Mouse (Mus musculus): ENCODE measurements around the gene Il16. TPM values are rescaled to one million over a fixed set of nuclear protein-coding genes. Genes with fewer than 3 reads are reported as not detected.

The Il16 gene
- polyA plus RNA-seq, 1 experiment from 2014 or later, result 0.76 TPM

DNA sequence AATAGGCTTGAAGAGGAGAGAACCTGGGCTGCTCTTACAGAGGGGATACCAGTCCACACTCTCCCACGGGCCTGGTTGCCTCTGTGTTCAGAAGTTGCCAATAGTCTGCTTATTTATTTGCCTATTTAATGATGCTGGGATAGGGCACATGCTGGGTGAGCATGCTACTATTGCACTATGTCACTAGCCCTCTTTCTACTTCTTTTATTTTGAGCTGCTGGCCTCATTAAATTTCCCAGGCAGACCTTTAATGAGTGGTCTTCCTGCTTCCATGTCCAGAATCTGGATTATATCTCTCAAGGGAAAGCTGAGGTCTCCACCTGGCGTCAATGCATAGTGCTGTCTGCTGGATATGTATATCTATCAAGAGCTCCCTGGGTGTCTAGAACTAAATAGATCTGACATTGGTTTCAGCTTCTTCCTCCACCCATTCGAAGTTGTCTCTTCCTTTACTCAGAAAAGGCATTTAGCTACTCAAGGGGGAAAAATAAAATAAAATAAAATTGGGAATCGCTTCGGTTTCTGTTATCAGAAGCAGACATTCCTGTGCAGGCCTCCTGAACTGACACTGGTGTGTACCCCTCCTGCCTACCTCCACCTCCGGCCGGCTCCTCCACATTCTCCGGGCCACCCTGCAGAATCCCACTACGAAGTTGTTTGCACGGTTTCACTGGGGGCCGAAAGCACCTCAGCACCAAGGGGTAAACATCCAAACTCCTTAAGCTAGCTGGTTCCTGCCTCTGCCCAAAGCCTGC is 114.3 kb downstream of the Il16 start:
- Histone ChIP-seq H3K4me3 (peak overlapping the region; percentile 70), H3K36me3 (replicated peaks) (0 out of 2 replicates have a peak, but pooled peaks cover 2% of the 10 kb centered on the region), H3K27ac (peak overlapping the region; percentile 85), H3K4me1 (peaks cover 28% of the 10 kb centered on the region), H3K9me3 (no peaks in the 10 kb centered on the region), H3K27me3 (ENCODE audit: poor library complexity, severe bottlenecking) (no peaks in the 10 kb centered on the region)
- WGBS, result 20% methylated on average over 11 of the region's 11 CpGs
- no peak for DNase-seq (ENCODE audit: extremely low spot score, low spot score)

DNA sequence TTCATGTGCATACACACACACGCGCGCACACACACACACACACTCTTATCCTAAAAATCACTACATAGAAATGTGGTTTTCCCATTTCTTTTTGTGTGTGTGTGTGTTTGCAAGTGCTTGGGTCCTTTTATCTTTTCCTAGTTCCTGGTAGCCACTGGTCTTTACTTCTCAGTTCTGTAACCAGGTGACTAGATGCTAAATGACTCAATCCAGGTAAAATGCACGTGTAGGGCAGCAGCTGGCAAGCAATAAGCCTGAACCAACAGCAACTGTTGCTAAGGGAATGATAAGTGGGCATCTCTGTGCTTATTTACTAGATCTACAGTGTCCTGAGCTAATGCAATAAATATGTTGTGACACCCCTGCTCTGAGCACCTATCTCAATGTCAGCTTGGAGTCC is 118.2 kb downstream of the Il16 start:
- WGBS, result 92% methylated on average over 4 of the region's 4 CpGs
- no peaks in the 10 kb centered on the region for H3K27me3 ChIP-seq (ENCODE audit: poor library complexity, severe bottlenecking)
- peaks cover 16% of the 10 kb centered on the region for H3K4me1 ChIP-seq
- no peak overlapping the region for H3K27ac ChIP-seq
- no peak for DNase-seq (ENCODE audit: extremely low spot score, low spot score)
- no peaks in the 10 kb centered on the region for H3K9me3 ChIP-seq
- no peaks in the 10 kb centered on the region for H3K36me3 ChIP-seq (replicated peaks)
- no peak overlapping the region for H3K4me3 ChIP-seq

DNA sequence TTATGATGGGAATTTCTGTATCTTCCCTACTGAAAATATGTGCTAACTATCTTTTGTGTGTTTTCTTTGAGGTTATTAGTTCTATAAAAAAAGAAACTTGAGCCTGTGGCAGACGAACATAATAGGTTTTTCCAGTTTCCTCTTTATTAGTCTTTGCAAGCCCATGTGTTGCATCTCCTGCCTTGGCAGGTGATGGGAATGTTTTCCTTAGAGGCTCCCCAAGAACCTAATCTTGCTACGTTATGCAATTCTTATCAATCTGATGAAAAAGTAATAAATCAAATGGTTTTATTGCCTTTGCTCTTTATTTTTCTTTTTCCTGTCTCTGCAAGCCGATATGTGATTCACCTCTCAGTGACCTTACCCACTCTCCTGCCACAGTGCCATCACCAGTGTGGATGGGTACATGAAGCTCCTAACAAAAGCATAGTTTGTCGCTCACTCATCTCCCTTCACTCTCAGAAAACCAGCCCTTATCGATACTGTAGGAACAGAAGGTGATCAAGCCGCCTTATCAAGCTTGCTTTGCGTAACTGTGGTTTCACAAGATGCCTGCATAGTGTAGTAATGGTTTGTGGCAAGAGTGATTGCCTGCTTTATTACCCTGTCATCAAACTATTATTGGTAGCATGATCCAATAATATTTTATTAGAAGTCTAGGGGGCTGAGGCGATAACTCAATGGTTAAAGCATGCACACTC is 118.8 kb downstream of the Il16 start:
- Histone ChIP-seq H3K9me3 (no peaks in the 10 kb centered on the region), H3K36me3 (replicated peaks) (no peaks in the 10 kb centered on the region), H3K4me3 (no peak overlapping the region), H3K27me3 (ENCODE audit: poor library complexity, severe bottlenecking) (no peaks in the 10 kb centered on the region), H3K4me1 (peaks cover 11% of the 10 kb centered on the region), H3K27ac (no peak overlapping the region)
- 94% methylated on average over 8 of the region's 8 CpGs for WGBS
- DNase-seq (ENCODE audit: extremely low spot score, low spot score), result no peak

DNA sequence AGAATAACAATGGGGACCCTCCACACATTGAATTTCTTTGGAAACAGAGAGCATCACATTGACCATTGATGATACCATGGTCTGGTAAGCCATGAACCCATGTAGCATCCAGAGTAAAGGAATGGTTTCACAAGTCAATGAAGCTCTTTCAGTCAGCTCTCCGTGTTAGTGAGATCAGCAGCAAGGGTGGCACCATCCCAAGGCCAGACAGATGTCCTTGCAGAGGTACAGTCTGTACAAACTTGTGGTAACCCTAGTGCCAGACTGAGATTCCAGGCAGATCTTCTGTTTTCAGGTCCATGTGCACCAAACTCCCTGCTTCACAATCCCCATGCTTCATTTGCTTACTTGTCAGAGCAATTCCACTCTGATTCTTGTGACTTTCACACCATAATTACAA is 121.5 kb downstream of the Il16 start:
- H3K4me1 ChIP-seq, result no peaks in the 10 kb centered on the region
- no peak overlapping the region for H3K4me3 ChIP-seq
- no peak for DNase-seq (ENCODE audit: extremely low spot score, low spot score)
- no peaks in the 10 kb centered on the region for H3K9me3 ChIP-seq
- H3K36me3 ChIP-seq (replicated peaks), result no peaks in the 10 kb centered on the region
- 77% methylated on average over 1 of the region's 1 CpGs for WGBS
- no peaks in the 10 kb centered on the region for H3K27me3 ChIP-seq (ENCODE audit: poor library complexity, severe bottlenecking)
- no peak overlapping the region for H3K27ac ChIP-seq

DNA sequence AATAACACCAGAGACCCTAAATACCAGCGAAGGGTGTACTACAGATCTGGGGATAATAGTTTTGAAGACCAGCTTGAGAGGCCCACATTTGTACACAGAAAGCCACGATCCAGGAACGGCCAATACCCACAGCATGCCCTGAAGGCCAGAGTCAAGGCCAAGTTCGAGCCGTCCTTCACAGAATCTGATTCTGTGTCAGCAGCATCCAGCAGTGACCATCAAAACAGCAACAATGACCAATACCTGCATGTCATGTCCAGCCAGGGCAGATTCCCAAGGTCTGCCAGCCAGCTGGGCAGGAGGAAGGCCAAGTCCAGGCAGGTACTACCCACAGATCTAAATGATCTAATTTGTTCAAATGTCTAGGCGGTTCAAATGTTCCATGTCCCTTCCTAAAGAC is 122.9 kb downstream of the Il16 start:
- Histone ChIP-seq H3K9me3 (no peaks in the 10 kb centered on the region), H3K36me3 (replicated peaks) (no peaks in the 10 kb centered on the region), H3K4me3 (no peak overlapping the region), H3K27me3 (ENCODE audit: poor library complexity, severe bottlenecking) (no peaks in the 10 kb centered on the region), H3K27ac (no peak overlapping the region), H3K4me1 (no peaks in the 10 kb centered on the region)
- 92% methylated on average over 6 of the region's 6 CpGs for WGBS
- DNase-seq (ENCODE audit: extremely low spot score, low spot score), result no peak

DNA sequence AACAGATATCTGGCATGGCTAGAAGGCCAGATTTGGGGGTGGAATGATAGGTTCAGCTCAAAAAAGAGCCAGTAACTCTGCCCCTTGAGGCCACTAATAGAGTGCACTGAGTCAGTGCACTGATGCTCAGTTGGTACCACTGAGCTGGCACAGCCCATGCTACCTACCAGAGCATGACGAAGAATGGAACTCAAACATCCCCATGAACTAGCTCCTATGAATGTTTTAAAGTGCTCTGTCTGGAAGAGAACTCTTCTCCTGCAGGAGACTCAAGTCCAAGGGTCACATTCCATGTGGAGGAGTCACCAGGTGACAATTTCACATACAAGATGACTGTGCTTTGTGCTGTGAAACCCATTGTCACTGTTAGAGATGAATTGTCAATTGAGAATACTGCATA is 126.8 kb downstream of the Il16 start:
- Histone ChIP-seq H3K27ac (no peak overlapping the region), H3K27me3 (ENCODE audit: poor library complexity, severe bottlenecking) (no peaks in the 10 kb centered on the region), H3K36me3 (replicated peaks) (no peaks in the 10 kb centered on the region), H3K9me3 (no peaks in the 10 kb centered on the region), H3K4me1 (no peaks in the 10 kb centered on the region), H3K4me3 (no peak overlapping the region)
- DNase-seq (ENCODE audit: extremely low spot score, low spot score), result no peak
- WGBS, result 82% methylated on average over 1 of the region's 1 CpGs

DNA sequence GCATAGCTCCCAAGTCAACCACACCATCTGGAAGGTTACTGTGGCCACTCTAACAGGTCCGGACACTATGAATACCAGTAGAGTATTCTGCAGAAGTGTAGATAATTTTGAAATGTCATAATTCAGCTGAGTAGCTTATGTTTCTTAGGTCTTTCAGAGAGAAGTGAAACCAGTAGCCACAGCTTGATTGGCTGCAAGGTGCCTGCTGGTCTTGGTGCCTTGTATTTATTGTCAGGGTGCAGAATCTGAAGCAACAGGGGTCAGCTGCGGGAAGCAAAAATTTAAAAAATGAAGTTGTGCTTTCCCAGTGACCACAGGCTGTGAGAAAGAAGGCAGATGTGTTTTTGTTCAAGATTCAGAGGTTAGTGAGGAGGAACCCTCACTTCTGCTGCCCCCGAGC is 129.3 kb downstream of the Il16 start:
- Histone ChIP-seq H3K4me1 (no peaks in the 10 kb centered on the region), H3K9me3 (no peaks in the 10 kb centered on the region), H3K4me3 (no peak overlapping the region), H3K27me3 (ENCODE audit: poor library complexity, severe bottlenecking) (no peaks in the 10 kb centered on the region), H3K36me3 (replicated peaks) (no peaks in the 10 kb centered on the region), H3K27ac (no peak overlapping the region)
- WGBS, result 88% methylated on average over 3 of the region's 3 CpGs
- DNase-seq (ENCODE audit: extremely low spot score, low spot score), result no peak

DNA sequence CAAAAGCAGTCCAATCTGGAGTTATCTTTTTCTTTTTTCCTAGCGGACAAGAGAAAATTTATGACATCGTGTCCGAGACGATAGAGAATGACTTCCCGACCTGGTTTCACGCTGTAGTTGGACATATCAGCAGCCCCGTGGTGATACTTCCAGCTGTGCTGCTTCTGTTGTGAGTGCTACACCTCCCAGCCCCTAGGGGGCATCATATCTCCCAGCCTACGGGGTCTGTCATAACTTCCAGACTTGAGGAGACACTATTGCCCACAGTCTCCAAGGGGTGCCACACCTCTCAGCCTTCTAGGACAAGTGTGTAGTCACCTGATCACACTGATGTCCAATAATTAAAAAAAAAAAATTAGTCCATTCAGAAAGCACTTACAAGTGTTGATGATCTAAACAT is 129.7 kb downstream of the Il16 start:
- Histone ChIP-seq H3K4me1 (no peaks in the 10 kb centered on the region), H3K9me3 (no peaks in the 10 kb centered on the region), H3K4me3 (no peak overlapping the region), H3K27ac (no peak overlapping the region), H3K27me3 (ENCODE audit: poor library complexity, severe bottlenecking) (no peaks in the 10 kb centered on the region), H3K36me3 (replicated peaks) (no peaks in the 10 kb centered on the region)
- no peak for DNase-seq (ENCODE audit: extremely low spot score, low spot score)
- 95% methylated on average over 8 of the region's 8 CpGs for WGBS

DNA sequence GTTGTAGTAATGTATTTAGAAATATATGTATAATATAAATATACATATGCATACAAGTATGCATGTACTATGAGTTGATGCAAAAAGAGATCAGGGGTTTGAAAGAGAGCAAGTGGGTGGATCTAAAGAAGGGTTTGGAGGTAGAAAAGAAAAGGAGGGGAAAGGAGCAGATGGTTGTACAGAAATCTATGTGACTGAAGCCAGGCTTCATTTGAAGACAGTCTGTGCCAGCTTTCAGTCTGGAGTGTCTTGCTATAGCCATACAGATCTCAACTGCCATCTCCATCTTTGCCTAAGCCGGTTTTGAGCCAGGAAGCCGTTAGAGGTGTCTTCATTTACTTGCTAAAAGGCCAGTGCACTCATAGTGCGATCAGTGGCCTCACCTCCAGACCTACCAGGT is 130.3 kb downstream of the Il16 start:
- WGBS, result 98% methylated on average over 3 of the region's 3 CpGs
- no peaks in the 10 kb centered on the region for H3K4me1 ChIP-seq
- no peaks in the 10 kb centered on the region for H3K9me3 ChIP-seq
- H3K27ac ChIP-seq, result no peak overlapping the region
- H3K27me3 ChIP-seq (ENCODE audit: poor library complexity, severe bottlenecking), result no peaks in the 10 kb centered on the region
- no peak overlapping the region for H3K4me3 ChIP-seq
- H3K36me3 ChIP-seq (replicated peaks), result no peaks in the 10 kb centered on the region
- no peak for DNase-seq (ENCODE audit: extremely low spot score, low spot score)

DNA sequence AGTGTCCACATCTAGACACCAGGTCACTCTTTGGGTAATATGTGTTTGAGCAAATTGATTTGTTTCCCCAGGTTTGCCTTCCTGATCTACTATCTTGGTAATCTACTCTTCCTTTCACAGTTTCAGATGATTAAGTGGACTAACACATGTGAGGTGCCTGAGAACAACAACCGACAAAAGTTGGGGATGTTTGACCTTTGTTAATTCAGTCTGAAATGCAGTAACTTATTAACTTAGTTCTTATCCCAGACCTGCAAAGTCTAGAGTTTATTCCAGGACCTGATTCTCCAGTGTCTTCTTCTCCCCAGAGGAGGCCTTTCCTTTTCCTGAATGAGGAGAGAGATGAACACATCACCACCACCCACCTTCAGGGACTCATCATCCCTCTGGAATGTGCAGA is 133.6 kb downstream of the Il16 start:
- Histone ChIP-seq H3K27me3 (ENCODE audit: poor library complexity, severe bottlenecking) (no peaks in the 10 kb centered on the region), H3K9me3 (no peaks in the 10 kb centered on the region), H3K4me1 (no peaks in the 10 kb centered on the region), H3K27ac (no peak overlapping the region), H3K4me3 (no peak overlapping the region), H3K36me3 (replicated peaks) (no peaks in the 10 kb centered on the region)
- no peak for DNase-seq (ENCODE audit: extremely low spot score, low spot score)
- WGBS, result 92% methylated on average over 1 of the region's 1 CpGs

DNA sequence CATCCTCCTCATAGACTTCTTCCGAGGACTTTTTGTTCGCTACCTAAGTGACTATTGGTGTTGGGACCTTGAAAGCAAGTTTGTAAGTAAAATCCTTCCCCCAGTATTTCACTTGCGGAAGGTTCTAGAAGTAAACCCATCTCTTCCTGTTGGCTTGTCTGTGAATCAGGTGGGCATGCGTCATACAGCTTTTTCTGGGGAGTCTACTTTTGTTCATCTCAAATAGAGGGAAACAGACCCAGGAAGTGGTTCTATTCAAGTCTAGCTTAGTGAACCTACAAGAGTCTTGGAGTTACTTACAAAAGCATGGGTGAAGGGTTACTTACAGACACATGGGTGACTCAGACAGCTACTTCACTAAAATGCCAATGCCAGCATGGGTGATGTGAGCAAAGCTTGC is 135.6 kb downstream of the Il16 start:
- no peak for DNase-seq (ENCODE audit: extremely low spot score, low spot score)
- no peaks in the 10 kb centered on the region for H3K4me1 ChIP-seq
- H3K27me3 ChIP-seq (ENCODE audit: poor library complexity, severe bottlenecking), result no peaks in the 10 kb centered on the region
- H3K9me3 ChIP-seq, result no peaks in the 10 kb centered on the region
- H3K36me3 ChIP-seq (replicated peaks), result no peaks in the 10 kb centered on the region
- H3K27ac ChIP-seq, result no peak overlapping the region
- WGBS, result 98% methylated on average over 4 of the region's 4 CpGs
- H3K4me3 ChIP-seq, result no peak overlapping the region

DNA sequence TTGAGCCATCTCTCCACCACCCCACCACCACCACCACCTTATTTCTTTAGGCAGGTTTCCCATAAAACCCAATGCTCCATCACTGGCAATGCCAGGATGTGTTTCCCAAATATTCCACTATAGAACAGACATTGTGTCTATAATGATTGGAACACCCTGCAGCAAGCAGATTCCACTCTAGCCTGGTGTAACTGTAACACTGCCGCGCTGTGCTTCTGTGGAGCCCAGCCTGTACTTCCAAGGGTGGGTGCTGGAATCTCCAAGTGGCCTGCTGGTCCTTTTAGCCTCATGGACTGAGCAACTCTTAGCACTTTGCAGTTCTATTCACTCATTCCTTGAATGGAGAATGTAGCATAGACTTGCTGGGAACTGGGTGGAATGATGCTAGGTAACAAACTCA is 138.7 kb downstream of the Il16 start:
- WGBS, result 98% methylated on average over 2 of the region's 2 CpGs
- H3K27me3 ChIP-seq (ENCODE audit: poor library complexity, severe bottlenecking), result no peaks in the 10 kb centered on the region
- no peak overlapping the region for H3K27ac ChIP-seq
- no peaks in the 10 kb centered on the region for H3K9me3 ChIP-seq
- H3K36me3 ChIP-seq (replicated peaks), result no peaks in the 10 kb centered on the region
- DNase-seq (ENCODE audit: extremely low spot score, low spot score), result no peak
- no peak overlapping the region for H3K4me3 ChIP-seq
- H3K4me1 ChIP-seq, result no peaks in the 10 kb centered on the region

DNA sequence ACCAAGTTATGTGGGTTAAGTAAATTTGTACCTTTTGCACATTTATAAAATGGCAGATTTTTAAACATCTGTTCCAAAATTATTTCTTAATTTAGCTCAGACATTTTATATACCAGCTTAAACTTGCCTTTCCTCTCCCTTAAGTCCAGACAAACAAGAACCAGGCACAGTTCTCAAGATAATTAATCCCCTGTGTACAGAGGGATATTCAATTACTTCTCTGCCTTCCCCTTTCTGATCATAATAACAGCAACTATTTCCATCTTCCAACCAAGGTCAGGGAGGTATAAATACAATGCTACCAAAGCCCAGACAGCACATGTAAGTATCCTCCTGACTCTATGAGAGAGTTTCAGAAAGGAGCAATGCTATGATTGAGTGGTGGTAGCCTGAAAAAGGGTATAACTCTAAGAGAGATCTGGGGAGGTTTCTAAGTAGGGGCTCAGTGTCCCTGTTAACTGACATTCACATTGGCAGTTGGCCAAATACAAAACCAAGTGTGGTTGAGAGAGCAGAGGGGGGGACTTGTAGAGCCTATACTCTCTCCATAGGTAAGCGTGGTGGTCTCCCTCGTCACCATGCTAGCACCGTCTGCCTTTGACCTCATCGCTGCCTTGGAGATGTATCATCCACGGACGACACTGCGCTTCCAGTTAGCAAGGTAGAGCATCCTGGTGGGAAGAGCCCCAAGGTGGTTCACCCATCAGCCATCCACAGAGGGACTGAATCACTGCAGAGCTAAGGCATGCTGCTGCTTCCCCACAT is 141.2 kb downstream of the Il16 start:
- Histone ChIP-seq H3K36me3 (replicated peaks) (no peaks in the 10 kb centered on the region), H3K9me3 (no peaks in the 10 kb centered on the region), H3K4me3 (no peak overlapping the region), H3K4me1 (no peaks in the 10 kb centered on the region), H3K27ac (no peak overlapping the region), H3K27me3 (ENCODE audit: poor library complexity, severe bottlenecking) (no peaks in the 10 kb centered on the region)
- WGBS, result 94% methylated on average over 7 of the region's 7 CpGs
- DNase-seq (ENCODE audit: extremely low spot score, low spot score), result no peak
